Mouse (Mus musculus): ENCODE results near the gene Spry2.

The Spry2 gene

GRCm38 (mm10) chr14:105892941-105893622, 3.5 kb downstream of the Spry2 start:
- DNase-seq = peak; percentile 25

DNA sequence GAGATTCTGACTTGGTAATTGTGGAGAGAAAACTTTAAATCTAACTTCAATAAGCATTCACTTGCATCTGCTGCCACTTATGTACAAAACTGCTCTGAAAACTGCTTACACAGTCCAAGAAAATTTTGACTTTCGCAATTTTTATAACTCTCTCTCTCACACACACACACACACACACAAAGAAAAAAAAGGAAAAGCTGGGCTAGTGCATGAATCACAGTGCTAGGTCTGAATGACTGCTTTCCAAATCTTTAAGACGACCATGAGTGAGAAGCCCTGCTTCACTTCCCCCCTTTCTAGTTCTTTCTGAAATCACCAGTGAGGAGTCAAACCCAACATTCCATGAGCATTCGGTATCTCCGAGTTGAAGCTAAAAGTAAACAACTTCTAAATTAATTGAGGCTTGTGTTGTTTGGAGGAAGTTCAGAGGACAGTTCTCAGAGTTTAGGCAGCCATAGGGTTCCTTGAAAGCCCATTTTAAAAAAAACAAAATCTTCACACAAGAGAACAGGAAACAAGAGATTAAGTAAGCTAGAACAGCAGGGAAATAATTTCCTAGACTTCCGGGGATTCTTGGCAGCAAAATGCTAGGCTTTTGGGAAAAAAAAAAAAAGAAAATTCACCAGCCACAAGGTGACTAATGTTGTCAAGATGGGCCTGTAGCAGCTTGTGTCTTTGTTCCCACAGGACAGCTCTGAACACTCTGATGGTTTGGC, 5.9 kb downstream of the Spry2 start:
- no peak for DNase-seq

- DNase-seq = no peak
These were observed 9.8 kb downstream of the Spry2 start for GRCm38 (mm10) chr14:105886643-105887374.

- no peak for DNase-seq
These were observed 11.4 kb downstream of the Spry2 start for GRCm38 (mm10) chr14:105885249-105885648.

DNA sequence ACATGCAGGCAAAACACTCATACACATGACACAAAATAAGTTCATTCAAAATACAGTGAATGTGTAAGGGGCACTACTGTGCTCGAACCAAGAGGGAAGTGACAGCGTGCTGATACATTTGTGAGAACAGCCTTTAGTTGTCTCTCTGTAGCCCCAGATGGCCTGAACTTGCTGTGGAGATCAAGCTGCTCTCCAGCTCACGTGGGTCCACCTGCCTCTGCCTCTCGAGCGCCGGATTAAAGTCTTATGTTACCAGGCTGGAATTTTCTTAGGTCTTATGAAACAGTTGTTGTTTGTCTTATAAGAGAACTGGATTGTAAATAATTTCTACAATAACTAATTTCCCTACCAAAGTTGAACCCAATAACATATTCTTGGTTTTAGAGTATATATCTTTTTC, 13.4 kb downstream of the Spry2 start:
- DNase-seq = no peak

DNA sequence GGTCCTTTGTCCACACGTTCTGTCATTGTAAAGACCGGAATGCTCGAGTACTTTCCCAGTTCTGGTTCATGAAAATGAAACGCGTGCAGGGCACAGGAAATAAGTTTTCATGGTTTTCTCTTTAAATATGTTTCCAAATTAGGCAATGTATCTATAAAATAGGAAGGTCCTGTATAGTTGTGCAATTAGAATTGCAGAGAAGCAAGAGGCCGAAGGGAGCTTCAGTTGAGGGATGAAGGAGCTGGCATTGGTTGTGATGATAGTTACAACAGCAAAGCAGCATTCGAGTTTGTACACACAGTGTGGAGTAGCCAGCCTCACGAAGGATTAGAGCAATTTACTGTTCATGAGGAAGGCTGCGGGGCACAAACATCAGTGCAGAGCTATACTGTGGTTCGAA, 18.3 kb downstream of the Spry2 start:
- no peak for DNase-seq

DNA sequence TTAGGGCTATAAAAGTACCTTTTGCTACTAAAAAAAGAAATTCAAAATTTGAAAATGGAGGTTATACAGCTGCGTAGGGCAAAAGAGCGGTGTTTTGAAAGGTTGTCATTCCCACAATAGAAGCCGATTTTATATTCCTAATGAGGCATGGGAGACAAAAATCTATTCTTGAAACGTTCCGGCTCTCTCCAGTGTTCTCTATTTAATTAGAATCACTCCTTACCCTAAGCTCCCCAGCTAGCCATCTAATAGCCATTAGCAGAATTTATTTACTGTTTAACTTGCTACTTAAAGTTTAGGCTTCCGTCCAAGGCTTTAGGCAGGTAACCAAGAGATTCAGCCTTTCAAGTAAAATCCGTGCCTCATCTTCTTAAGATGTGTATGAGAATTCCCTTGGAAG, 20.2 kb downstream of the Spry2 start:
- DNase-seq = no peak

GRCm38 (mm10) chr14:105870370-105870936, 26.2 kb downstream of the Spry2 start:
- no peak for DNase-seq

- no peak for DNase-seq
These were observed 31.2 kb downstream of the Spry2 start for GRCm38 (mm10) chr14:105865381-105865938.

- DNase-seq = no peak
These were observed 34.4 kb downstream of the Spry2 start for GRCm38 (mm10) chr14:105862199-105862598.

DNA sequence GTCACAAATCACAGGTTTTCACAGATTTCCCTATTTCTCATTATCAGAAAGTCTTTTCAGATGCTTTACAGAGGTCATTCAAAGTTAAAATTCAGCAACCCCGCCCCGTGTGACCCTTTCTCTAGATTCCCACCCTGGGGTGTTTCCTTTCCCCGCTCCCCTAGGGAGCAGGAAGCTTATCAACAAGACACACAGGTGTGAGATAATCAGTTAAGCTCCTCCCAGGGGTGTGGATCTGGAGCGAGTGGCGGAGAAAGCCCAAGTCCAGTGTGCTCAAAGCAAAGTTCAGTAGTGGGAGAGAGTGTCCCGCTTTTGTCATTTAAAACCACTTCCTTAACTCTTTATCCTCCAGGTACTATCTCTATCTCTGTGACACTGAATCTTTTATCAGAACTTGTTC, 35.7 kb downstream of the Spry2 start:
- DNase-seq = no peak

DNA sequence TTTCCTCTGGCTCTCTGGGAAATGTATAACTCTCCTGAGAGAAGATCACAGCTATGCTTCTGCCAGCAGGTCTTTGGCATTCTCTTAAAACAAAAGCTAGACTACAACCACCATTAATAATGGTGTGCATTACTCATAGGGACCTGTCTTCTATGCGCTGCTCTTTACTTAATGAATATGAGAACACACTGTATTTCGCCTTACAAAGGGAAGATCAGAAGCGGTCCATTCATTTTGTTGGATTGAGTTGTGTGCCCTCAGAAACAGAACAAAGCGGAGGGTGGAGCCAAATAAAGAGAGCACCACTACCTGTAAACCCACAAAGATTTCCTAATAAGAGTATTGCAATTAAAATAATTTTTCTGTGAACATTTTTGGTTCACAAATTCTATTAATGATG, 36.3 kb downstream of the Spry2 start:
- DNase-seq = no peak

GRCm38 (mm10) chr14:105859876-105860275, 36.7 kb downstream of the Spry2 start:
- no peak for DNase-seq

- no peak for DNase-seq
These were observed 37.3 kb downstream of the Spry2 start for GRCm38 (mm10) chr14:105859368-105859767.

- no peak for DNase-seq
These were observed 37.7 kb downstream of the Spry2 start for GRCm38 (mm10) chr14:105858935-105859334.

DNA sequence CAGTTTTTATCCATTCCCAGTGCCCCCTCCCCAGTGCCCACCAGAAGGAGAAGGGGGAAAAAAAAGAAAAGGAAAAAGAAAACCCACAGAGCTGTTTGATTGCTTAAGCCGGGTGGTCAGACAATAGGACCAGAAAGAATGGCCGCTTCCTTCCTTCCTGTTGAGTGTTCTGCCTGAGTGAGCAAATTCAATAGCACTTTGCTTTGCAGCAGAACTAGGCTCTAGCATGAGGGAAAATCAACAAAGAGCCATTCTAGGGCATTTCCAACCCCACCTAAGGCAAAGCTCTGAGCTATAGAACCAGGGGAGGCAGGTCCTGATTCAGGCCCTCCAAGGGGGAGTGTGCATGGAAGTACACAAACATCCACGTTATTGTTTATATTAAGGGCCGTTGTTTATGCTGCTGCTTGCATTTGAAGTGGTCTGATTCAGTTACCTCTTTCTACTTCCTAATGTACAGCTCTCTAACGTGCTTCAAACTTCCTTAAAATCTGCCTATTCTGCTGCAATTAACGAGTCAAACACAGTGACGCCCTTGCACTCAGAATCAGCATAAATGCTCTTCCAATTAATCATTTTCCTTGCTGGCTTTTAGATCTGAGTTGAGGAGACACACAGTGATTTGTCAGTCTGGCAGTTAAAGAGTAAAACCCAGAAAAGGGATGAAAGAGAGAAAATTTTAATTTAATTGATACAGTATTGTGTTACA, 45.1 kb downstream of the Spry2 start:
- no peak for DNase-seq

Data from layer of hippocampus, adult 9-11 months (tissue).